Mouse (Mus musculus): ENCODE measurements around the gene Nnat. TPM values are rescaled to one million over a fixed set of nuclear protein-coding genes. Genes with fewer than 3 reads are reported as not detected.

Nnat gene
- polyA plus RNA-seq, 1 experiment: 17.0 TPM

- 29% methylated on average over 7 of the region's 7 CpGs for WGBS
- no peaks in the 10 kb centered on the region for H3K36me3 ChIP-seq (ENCODE audit: control insufficient read depth, insufficient read depth, low read length)
Observed at GRCm38 (mm10) chr2:157537118-157537517, 22.8 kb upstream of the Nnat start.

DNA sequence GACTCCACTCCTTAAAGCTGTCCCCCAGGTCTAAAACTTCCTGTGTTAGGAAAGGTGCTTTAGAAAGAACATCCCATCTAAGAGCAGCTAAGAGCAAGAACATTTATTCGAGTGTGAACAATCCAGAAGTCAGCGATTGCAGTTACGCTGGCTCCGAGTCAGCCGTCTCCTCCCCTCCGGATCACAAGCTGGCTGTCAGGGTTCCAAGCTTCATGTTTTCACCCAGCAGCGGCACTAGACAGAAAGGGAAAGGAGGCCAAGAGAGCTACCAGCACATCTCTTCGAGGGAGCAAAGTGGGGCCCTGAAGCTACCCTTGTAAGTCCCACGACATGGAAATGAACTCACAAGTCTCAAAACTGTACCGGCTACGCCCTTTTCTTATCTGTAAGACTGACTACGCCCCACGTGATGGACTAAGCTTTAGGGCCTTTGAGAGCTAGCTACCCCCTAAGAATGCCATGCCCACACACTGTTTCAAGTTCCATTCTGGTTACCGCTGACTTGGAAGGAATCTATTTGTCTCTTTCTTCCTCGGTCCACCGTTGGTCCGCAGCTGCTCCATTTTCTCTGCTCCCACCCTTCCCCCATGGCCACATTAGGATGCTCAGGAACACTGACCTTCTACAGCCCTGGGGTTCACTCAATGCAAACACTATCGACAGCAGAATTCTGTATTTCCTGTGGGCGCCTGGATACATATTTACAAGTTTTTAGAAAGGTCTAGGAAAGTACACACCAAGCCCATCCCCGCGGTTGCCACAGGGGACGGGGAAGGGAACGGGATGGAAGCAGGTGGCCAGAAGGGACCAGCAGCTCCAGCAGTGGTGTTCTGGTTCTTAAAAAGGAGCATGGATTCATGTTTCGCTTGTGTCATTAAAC lies 19.6 kb upstream of the Nnat start:
- DNase-seq: no peak
- Histone ChIP-seq H3K4me3 (ENCODE audit: control insufficient read depth, insufficient read depth, low read length) (no peak overlapping the region), H3K36me3 (ENCODE audit: control insufficient read depth, insufficient read depth, low read length) (no peaks in the 10 kb centered on the region), H3K27ac (ENCODE audit: control insufficient read depth, insufficient read depth, low read length) (no peak overlapping the region; the same call in 1 of the 2 replicates), H3K4me1 (replicated peaks; ENCODE audit: control insufficient read depth, insufficient read depth, low read length) (no peaks in the 10 kb centered on the region), H3K27me3 (ENCODE audit: control insufficient read depth, insufficient read depth, low read length) (no peaks in the 10 kb centered on the region)
- TF ChIP-seq POLR2A (IDR thresholded peaks at IDR 0.05; ENCODE audit: control insufficient read depth, extremely low read depth, insufficient read depth, low read length, poor library complexity) (no peak), CTCF (IDR thresholded peaks at IDR 0.05; ENCODE audit: borderline replicate concordance, control insufficient read depth, extremely low read depth, insufficient read depth, low read length, poor library complexity) (no peak)
- 94% methylated on average over 24 of the region's 24 CpGs for WGBS

More at GRCm38 (mm10) chr2:157537118-157537517, 22.8 kb upstream of the Nnat start:
- Histone ChIP-seq H3K27ac (ENCODE audit: control insufficient read depth, insufficient read depth, low read length) (no peak overlapping the region), H3K4me3 (ENCODE audit: control insufficient read depth, insufficient read depth, low read length) (no peak overlapping the region), H3K4me1 (replicated peaks; ENCODE audit: control insufficient read depth, insufficient read depth, low read length) (no peaks in the 10 kb centered on the region), H3K27me3 (ENCODE audit: control insufficient read depth, insufficient read depth, low read length) (no peaks in the 10 kb centered on the region)
- DNase-seq: no peak
- no peak for TF ChIP-seq CTCF (IDR thresholded peaks at IDR 0.05; ENCODE audit: borderline replicate concordance, control insufficient read depth, extremely low read depth, insufficient read depth, low read length, poor library complexity)
- no peak for TF ChIP-seq POLR2A (IDR thresholded peaks at IDR 0.05; ENCODE audit: control insufficient read depth, extremely low read depth, insufficient read depth, low read length, poor library complexity)

GRCm38 (mm10) chr2:157540953-157541569 lies 18.8 kb upstream of the Nnat start:
- H3K4me1 ChIP-seq (replicated peaks; ENCODE audit: control insufficient read depth, insufficient read depth, low read length): no peaks in the 10 kb centered on the region
- H3K27me3 ChIP-seq (ENCODE audit: control insufficient read depth, insufficient read depth, low read length): no peaks in the 10 kb centered on the region
- no peak overlapping the region; the same call in 1 of the 2 replicates for H3K27ac ChIP-seq (ENCODE audit: control insufficient read depth, insufficient read depth, low read length)
- no peak for DNase-seq
- WGBS: 93% methylated on average over 9 of the region's 9 CpGs
- TF ChIP-seq CTCF (IDR thresholded peaks at IDR 0.05; ENCODE audit: borderline replicate concordance, control insufficient read depth, extremely low read depth, insufficient read depth, low read length, poor library complexity) (no peak), POLR2A (IDR thresholded peaks at IDR 0.05; ENCODE audit: control insufficient read depth, extremely low read depth, insufficient read depth, low read length, poor library complexity) (no peak)
- no peak overlapping the region for H3K4me3 ChIP-seq (ENCODE audit: control insufficient read depth, insufficient read depth, low read length)
- no peaks in the 10 kb centered on the region for H3K36me3 ChIP-seq (ENCODE audit: control insufficient read depth, insufficient read depth, low read length)

DNA sequence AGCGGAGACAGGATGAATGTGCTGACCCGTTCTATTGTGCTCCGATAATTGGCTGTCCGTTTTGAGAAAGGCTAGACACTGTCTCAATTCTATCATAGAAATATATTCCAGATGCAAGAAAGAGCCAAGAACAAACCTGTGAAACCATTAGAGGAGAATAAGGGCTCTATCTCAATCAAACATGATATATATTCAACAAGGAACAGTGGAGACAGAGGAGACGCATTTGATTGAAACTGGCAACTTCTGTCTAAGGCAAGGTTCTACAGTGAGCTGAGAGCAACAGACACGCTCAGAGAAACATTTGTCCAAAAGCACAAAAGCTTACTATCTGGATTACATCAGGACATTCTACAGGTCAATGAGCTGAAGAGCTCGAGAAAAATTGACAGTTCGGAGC lies 18.2 kb upstream of the Nnat start:
- no peak for DNase-seq
- H3K4me3 ChIP-seq (ENCODE audit: control insufficient read depth, insufficient read depth, low read length): no peak overlapping the region
- no peaks in the 10 kb centered on the region for H3K27me3 ChIP-seq (ENCODE audit: control insufficient read depth, insufficient read depth, low read length)
- H3K4me1 ChIP-seq (replicated peaks; ENCODE audit: control insufficient read depth, insufficient read depth, low read length): no peaks in the 10 kb centered on the region
- TF ChIP-seq POLR2A (IDR thresholded peaks at IDR 0.05; ENCODE audit: control insufficient read depth, extremely low read depth, insufficient read depth, low read length, poor library complexity): no peak
- no peak for TF ChIP-seq CTCF (IDR thresholded peaks at IDR 0.05; ENCODE audit: borderline replicate concordance, control insufficient read depth, extremely low read depth, insufficient read depth, low read length, poor library complexity)
- no peak overlapping the region for H3K27ac ChIP-seq (ENCODE audit: control insufficient read depth, insufficient read depth, low read length)
- WGBS: 96% methylated on average over 8 of the region's 8 CpGs
- no peaks in the 10 kb centered on the region for H3K36me3 ChIP-seq (ENCODE audit: control insufficient read depth, insufficient read depth, low read length)

DNA sequence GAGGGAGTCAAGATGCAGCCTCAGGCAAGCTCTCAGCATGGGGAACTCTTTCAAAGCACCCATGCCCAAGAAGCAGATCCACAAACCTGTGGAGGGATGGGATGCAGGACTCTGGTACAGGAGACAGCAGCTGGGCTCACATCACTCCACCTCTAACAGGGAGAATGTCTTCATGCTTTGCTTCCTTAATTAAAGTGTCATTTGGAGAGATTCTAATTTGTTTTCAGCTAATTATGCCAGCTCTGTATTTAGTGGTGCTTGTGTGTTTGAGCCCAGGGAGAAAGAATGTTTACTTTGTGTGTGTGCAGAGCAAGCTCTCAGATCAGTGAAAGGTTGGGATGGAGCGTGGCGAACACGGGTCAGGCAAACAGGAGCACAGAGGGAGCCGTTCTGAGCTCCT lies 17.5 kb upstream of the Nnat start:
- Histone ChIP-seq H3K36me3 (ENCODE audit: control insufficient read depth, insufficient read depth, low read length) (no peaks in the 10 kb centered on the region), H3K4me1 (replicated peaks; ENCODE audit: control insufficient read depth, insufficient read depth, low read length) (no peaks in the 10 kb centered on the region), H3K27me3 (ENCODE audit: control insufficient read depth, insufficient read depth, low read length) (no peaks in the 10 kb centered on the region), H3K4me3 (ENCODE audit: control insufficient read depth, insufficient read depth, low read length) (no peak overlapping the region), H3K27ac (ENCODE audit: control insufficient read depth, insufficient read depth, low read length) (no peak overlapping the region)
- 95% methylated on average over 4 of the region's 4 CpGs for WGBS
- DNase-seq: no peak
- TF ChIP-seq POLR2A (IDR thresholded peaks at IDR 0.05; ENCODE audit: control insufficient read depth, extremely low read depth, insufficient read depth, low read length, poor library complexity) (no peak), CTCF (IDR thresholded peaks at IDR 0.05; ENCODE audit: borderline replicate concordance, control insufficient read depth, extremely low read depth, insufficient read depth, low read length, poor library complexity) (no peak)

DNA sequence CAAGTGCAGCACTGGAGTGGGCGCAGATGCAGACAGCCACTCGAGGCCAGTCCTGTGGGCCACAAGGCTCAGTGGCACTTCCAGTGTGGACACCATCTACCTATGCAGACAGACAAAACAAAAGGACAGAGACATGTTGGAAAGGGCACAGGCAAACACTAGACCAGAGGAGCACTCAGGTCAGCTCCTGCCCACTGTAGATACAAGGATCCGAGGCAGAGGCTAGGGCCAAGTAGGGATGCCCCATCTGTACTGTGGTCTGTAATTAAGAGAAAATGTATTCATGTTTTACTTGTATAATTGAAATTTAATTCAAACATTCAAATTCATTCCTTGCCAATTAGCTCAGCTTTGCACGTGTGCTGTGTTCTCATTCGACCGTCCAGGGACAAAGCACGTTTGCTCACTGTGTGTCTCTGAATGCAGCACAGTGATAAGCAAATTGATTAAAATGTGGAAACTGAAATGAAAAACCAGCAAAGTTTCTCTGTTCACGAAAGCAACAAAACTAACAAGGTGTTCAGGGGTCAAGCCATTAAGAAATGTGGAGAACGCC lies 15.5 kb upstream of the Nnat start:
- Histone ChIP-seq H3K4me3 (ENCODE audit: control insufficient read depth, insufficient read depth, low read length) (no peak overlapping the region), H3K27ac (ENCODE audit: control insufficient read depth, insufficient read depth, low read length) (no peak overlapping the region), H3K36me3 (ENCODE audit: control insufficient read depth, insufficient read depth, low read length) (no peaks in the 10 kb centered on the region), H3K4me1 (replicated peaks; ENCODE audit: control insufficient read depth, insufficient read depth, low read length) (no peaks in the 10 kb centered on the region), H3K27me3 (ENCODE audit: control insufficient read depth, insufficient read depth, low read length) (no peaks in the 10 kb centered on the region)
- 94% methylated on average over 9 of the region's 9 CpGs for WGBS
- no peak for TF ChIP-seq POLR2A (IDR thresholded peaks at IDR 0.05; ENCODE audit: control insufficient read depth, extremely low read depth, insufficient read depth, low read length, poor library complexity)
- no peak for TF ChIP-seq CTCF (IDR thresholded peaks at IDR 0.05; ENCODE audit: borderline replicate concordance, control insufficient read depth, extremely low read depth, insufficient read depth, low read length, poor library complexity)
- DNase-seq: no peak
